Mouse (Mus musculus) limb, embryonic 11.5 days (tissue): ENCODE data around the gene Noc2l. TPM values are rescaled to one million over a fixed set of nuclear protein-coding genes. Genes with fewer than 3 reads are reported as not detected.
A peak's percentile ranks its signal among the peaks of the same experiment; 100 is the strongest.

Experiments used
- ATAC-seq: fragments of 200-750 bp; cut with Nextera tagmentation; 2 replicates; pipeline ENCODE4 v1.8.0; 2017; ENCODE audit warnings: low read depth; ENCODE audit not compliant: insufficient number of reproducible peaks, low FRiP score, low TSS enrichment
- DNase-seq: peaks from one replicate; pipeline ENCODE4 v3.0.0-alpha.2; 2015; ENCODE audit warnings: low spot score
- H3K27ac ChIP-seq: fragments of 300-500 bp; sonication (generic); replicated peaks from 2 replicates; pipeline ENCODE4 v1.5.1; 2014; ENCODE audit warnings: low read depth, mild to moderate bottlenecking, low read length
- H3K27me3 ChIP-seq: fragments of 300-500 bp; sonication (generic); 2 replicates; pipeline ENCODE4 v1.6.1; 2014; ENCODE audit warnings: mild to moderate bottlenecking, low read length, mixed read lengths; ENCODE audit not compliant: control insufficient read depth, insufficient read depth
- H3K36me3 ChIP-seq: fragments of 300-500 bp; sonication (generic); 2 replicates; pipeline ENCODE4 v1.6.1; 2014; ENCODE audit warnings: mild to moderate bottlenecking, low read length, moderate library complexity, mixed read lengths; ENCODE audit not compliant: control insufficient read depth, insufficient read depth
- H3K4me1 ChIP-seq: fragments of 300-500 bp; sonication (generic); 2 replicates; pipeline ENCODE4 v1.6.1; 2014; ENCODE audit warnings: low read length, mixed read lengths; ENCODE audit not compliant: control insufficient read depth, insufficient read depth
- H3K4me2 ChIP-seq: fragments of 300-500 bp; sonication (generic); 2 replicates; pipeline ENCODE4 v1.6.1; 2014; ENCODE audit warnings: low read depth, mild to moderate bottlenecking, moderate library complexity; ENCODE audit not compliant: severe bottlenecking
- H3K4me3 ChIP-seq: fragments of 300-500 bp; sonication (generic); 2 replicates; pipeline ENCODE4 v1.5.1; 2014; ENCODE audit warnings: low read depth, low read length
- H3K9ac ChIP-seq: fragments of 300-500 bp; sonication (generic); 2 replicates; pipeline ENCODE4 v1.6.1; 2014; ENCODE audit warnings: mild to moderate bottlenecking, low read length
- H3K9me3 ChIP-seq: fragments of 300-500 bp; sonication (generic); 2 replicates; pipeline ENCODE4 v1.6.1; 2016; ENCODE audit warnings: low read length; ENCODE audit not compliant: control insufficient read depth
- whole genome bisulfite sequencing: fragments of 180-500 bp; shearing (Covaris S2); extraction: QIAGEN DNeasy Blood & Tissue Kit; methylation state at CpG from one replicate; pipeline ENCODE4 v1.1.7; 2014; 5-methylcytosine and 5-hydroxymethylcytosine counted together
- polyA plus RNA-seq: library from polyadenylated mRNA; unstranded; fragments of >200 nt; fragmentation: Nextera tagmentation; extraction: Ambion mirVana; gene quantifications from 2 replicates; pipeline ENCODE4 v1.2.1, GENCODE M21; 2014

The Noc2l gene
- 86.4 and 92.0 TPM in 2 replicates for polyA plus RNA-seq

DNA sequence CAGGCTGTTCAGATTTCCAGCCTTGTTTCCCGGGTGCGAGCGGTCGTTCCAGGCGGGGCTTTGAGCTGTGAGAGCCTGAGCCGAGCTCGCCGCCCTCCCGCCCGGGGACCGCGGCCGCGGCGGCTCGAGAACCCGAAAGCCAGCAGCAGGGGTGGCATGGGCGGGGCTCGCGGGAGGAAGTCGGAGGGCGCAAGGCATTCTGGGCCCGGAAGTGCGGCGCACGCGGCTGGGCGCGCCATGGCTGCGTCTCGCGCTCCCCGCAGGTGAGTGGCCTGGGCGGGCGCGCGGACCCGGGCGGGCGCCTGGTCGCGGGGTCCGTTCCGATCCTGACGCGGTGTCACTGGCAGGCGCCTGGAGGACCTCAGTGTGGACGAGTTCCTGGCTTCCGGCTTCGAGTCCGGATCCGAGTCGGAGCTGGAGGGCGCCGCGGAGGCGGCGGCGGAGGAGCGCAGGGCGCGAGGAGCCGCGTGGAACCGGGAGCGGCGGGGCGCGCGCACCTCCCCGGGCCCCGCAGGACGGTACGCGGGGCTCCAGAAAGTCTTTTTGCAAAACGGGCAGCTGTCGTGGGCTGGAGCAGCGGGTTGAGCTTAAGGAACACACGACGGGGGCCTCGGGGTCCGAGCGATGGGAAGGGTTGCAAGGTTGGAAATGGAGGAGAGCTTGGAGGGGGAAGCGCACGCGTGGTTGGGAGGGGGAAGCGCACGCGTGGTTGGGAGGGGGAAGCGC lies at the start of gene Noc2l:
Noc2l (plus strand) TSS at position 203 of the 726 bp plus-strand sequence.
- Histone ChIP-seq H3K4me1 (peaks cover 6% of the 10 kb centered on the region), H3K4me3 (peak within 1 kb of the TSS; percentile 91), H3K9me3 (no peaks in the 10 kb centered on the region), H3K9ac (peak within 1 kb of the TSS; percentile 75), H3K36me3 (peaks cover 41% of the 10 kb centered on the region), H3K27ac (peak within 1 kb of the TSS; percentile 92), H3K27me3 (no peaks in the 10 kb centered on the region), H3K4me2 (peak within 1 kb of the TSS; percentile 94)
- peak; percentile 77 for ATAC-seq
- under 1% methylated on average over 89 of the region's 90 CpGs for WGBS
- DNase-seq: peak; percentile 95

DNA sequence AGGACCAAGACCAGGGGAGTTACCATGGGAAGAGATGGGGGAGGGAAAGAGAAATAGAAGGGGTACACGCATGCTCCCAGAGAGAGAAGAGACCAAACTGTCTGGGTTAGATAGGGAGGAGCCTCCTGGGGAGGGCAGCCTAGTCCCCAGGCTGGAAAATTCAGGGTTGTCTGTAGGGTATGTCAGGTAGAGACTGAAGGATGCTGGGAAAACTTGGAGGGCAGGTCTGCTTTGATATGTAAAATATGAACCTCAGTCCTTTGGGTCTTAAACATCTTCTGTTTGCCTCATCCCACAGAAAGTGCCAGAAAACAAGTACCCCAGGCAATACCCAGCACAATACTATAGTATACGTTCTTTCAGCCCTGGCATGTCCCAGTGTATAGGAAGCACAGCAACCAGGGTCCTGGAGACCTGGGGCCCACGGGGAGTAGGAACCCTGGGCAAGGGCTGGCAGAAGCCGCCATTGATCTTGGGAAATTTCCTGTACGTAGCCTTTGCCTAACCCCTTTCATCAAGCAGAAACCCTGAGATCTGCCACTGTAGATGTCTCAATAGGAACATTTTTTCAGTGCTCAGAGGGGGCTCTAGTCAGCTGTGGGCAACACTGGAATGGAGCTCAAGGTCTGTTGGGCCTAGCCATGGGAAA lies 47.5 kb upstream of the Noc2l start:
- DNase-seq: no peak
- no peak overlapping the region for H3K4me3 ChIP-seq
- H3K27ac ChIP-seq: peak overlapping the region; percentile 59; the same call in 1 of the 2 replicates
- no peaks in the 10 kb centered on the region for H3K27me3 ChIP-seq
- H3K9me3 ChIP-seq: no peaks in the 10 kb centered on the region
- H3K9ac ChIP-seq: peak overlapping the region; percentile 17; the same call in 1 of the 2 replicates
- H3K4me2 ChIP-seq: no peak overlapping the region
- peaks cover 9% of the 10 kb centered on the region for H3K36me3 ChIP-seq
- ATAC-seq: no peak
- H3K4me1 ChIP-seq: peaks cover 43% of the 10 kb centered on the region
- WGBS: 75% methylated on average over 5 of the region's 5 CpGs

DNA sequence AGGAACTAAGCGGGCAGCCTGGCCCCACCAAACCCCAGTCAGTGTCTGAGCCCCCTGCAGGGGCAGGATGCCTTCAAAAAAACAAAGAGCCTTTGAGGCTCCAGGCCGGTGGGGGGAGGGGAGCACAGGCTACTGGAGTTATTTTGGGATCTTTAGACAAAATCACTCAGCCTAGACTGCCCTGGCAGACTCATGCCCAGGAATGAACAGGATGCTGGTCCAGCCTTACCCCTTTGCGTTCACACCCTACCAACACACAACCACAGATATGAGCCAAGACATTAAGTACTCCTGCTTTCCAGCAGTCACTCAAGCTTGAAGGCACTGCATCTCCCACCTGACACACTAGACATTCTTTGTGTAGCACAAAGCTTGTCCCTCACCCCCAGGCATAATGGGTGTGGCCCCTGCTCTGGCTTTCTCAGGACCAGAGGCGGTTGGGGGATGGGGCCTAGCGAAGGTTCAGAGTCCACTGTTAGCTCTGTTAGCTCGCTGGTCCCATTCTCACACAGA lies 46.9 kb upstream of the Noc2l start:
- Histone ChIP-seq H3K9me3 (no peaks in the 10 kb centered on the region), H3K9ac (peak overlapping the region; percentile 17; the same call in 1 of the 2 replicates), H3K36me3 (peaks cover 10% of the 10 kb centered on the region), H3K4me3 (0 out of 2 replicates have a peak overlapping the region, but pooled peaks have one; percentile 5), H3K27ac (peak overlapping the region; percentile 59), H3K27me3 (no peaks in the 10 kb centered on the region), H3K4me1 (peaks cover 48% of the 10 kb centered on the region), H3K4me2 (no peak overlapping the region)
- ATAC-seq (peak; percentile 31; the same call in 1 of the 2 replicates), DNase-seq (peak; percentile 59)
- 31% methylated on average over 6 of the region's 6 CpGs for WGBS

DNA sequence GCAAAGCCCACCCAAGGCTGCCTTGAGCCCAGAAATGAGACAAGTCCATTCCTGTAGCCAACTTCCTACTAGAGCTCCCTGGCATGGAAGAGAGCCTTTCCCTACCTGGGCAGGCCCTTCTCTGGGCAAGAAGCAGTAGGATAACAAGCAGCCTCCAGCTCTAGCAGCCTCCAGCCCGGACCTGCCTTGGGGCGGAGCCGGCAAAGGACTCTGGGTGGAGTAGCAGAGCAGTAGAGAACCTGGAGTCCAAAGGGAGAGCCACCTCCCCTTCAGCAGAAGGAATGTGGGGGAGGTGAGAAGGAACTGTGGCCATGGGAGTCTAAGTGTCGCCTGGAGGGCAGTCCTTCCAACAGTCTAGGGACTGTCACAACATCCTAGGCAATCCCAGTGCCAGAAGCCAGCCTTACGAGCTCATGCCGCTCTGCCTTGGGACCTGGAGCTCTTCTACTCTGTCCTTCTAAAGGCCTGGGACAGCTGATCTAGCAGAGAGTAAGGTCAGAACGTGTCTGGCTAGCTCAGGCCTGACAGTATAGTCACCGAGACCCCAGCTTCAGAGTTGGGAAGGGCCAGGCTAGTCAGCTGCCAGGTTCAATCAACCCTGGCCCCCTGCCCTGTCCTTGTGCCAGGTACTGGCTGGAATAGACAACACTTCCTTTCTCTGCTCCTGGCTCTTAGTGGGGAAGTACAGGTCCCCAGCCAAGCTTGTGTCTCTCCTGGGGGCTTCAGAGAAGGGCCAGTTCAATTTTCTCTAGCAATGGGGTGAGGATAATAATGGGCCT lies 43.2 kb upstream of the Noc2l start:
- ATAC-seq: no peak
- Histone ChIP-seq H3K4me3 (no peak overlapping the region), H3K4me2 (no peak overlapping the region), H3K27me3 (no peaks in the 10 kb centered on the region), H3K36me3 (peaks cover 10% of the 10 kb centered on the region), H3K4me1 (peaks cover 50% of the 10 kb centered on the region), H3K9me3 (no peaks in the 10 kb centered on the region), H3K27ac (no peak overlapping the region), H3K9ac (no peak overlapping the region)
- WGBS: 35% methylated on average over 8 of the region's 8 CpGs
- DNase-seq: no peak

DNA sequence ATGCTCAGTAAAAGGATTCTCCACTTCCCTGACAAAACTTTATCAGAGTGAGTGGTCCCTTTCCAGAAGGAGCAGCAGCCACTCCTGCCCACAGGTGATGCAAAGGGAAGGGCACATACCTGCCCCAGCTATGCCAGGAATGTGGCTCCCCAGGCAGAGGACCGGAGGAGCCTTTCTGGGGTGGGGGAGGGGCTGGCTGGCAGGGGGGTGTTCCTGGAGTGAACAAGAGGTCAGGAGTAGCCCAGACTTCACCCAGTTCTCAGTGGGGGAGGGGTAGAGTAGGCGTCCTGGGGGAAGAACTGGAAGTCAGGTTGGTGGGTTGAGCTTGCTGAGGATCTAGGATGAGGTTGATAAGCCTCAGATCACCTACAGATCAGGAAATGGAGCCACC lies 42.6 kb upstream of the Noc2l start:
- no peak overlapping the region for H3K27ac ChIP-seq
- H3K36me3 ChIP-seq: peaks cover 10% of the 10 kb centered on the region
- no peaks in the 10 kb centered on the region for H3K9me3 ChIP-seq
- H3K4me3 ChIP-seq: no peak overlapping the region
- DNase-seq (no peak), ATAC-seq (no peak)
- no peaks in the 10 kb centered on the region for H3K27me3 ChIP-seq
- H3K9ac ChIP-seq: peak overlapping the region; percentile 37; the same call in 1 of the 2 replicates
- H3K4me1 ChIP-seq: peaks cover 44% of the 10 kb centered on the region
- no peak overlapping the region for H3K4me2 ChIP-seq
- 28% methylated on average over 2 of the region's 2 CpGs for WGBS

DNA sequence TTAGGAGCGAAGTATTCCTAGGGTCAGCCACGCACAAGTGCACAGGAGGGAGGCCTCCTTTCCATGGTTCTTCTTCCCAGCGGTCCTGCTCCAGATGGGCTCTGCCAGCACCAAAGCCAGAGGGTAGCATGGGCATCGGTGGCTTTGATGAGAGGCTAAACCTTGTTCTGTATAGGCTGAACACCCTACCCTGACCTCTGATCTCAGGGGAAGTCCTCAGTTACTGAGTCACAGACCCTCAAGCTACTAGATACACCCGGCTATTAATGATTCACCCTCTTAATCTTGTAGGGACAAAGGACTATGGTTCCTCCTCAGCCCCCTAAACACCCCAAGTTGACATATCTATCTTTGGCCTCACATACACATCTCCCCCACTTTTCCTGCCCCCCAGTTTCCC lies 41.9 kb upstream of the Noc2l start:
- no peak overlapping the region for H3K27ac ChIP-seq
- H3K4me1 ChIP-seq: peaks cover 38% of the 10 kb centered on the region
- H3K9ac ChIP-seq: no peak overlapping the region
- H3K4me3 ChIP-seq: no peak overlapping the region
- no peaks in the 10 kb centered on the region for H3K9me3 ChIP-seq
- H3K4me2 ChIP-seq: no peak overlapping the region
- 72% methylated on average over 5 of the region's 5 CpGs for WGBS
- DNase-seq (no peak), ATAC-seq (no peak)
- H3K27me3 ChIP-seq: no peaks in the 10 kb centered on the region
- peaks cover 10% of the 10 kb centered on the region for H3K36me3 ChIP-seq

DNA sequence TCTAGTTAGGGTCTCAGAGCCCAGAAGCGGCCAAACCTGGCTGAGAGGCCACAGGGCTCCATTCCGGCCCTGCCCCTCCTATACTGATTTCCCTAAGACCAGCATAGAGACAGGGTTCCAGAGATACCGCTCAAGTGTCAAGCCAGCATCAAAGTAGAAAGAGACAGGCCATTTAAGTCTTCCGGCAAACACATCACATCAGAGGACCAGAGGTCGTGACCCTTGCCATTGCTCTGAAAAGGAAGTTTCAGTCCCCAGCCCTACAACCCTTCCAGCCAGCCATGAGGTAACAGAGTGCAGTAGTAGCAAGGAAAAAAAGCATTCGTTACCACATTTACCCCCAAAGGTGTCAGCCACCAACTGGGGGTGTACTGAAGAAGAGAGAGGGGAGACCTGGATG lies 41.5 kb upstream of the Noc2l start:
- peaks cover 9% of the 10 kb centered on the region for H3K36me3 ChIP-seq
- peaks cover 33% of the 10 kb centered on the region for H3K4me1 ChIP-seq
- no peak overlapping the region for H3K27ac ChIP-seq
- ATAC-seq (no peak), DNase-seq (no peak)
- H3K9me3 ChIP-seq: no peaks in the 10 kb centered on the region
- no peak overlapping the region; the same call in 1 of the 2 replicates for H3K4me2 ChIP-seq
- no peak overlapping the region for H3K4me3 ChIP-seq
- no peaks in the 10 kb centered on the region for H3K27me3 ChIP-seq
- H3K9ac ChIP-seq: no peak overlapping the region
- WGBS: 22% methylated on average over 6 of the region's 6 CpGs
